Mouse (Mus musculus) bone marrow, adult 2 months (tissue): ENCODE data around the gene Kdm2a. TPM values are rescaled to one million over a fixed set of nuclear protein-coding genes. Genes with fewer than 3 reads are reported as not detected.
A peak's percentile ranks its signal among the peaks of the same experiment; 100 is the strongest.

ENCODE experiments used
- H3K27ac ChIP-seq: fragments of 200-500 bp; 2 replicates; pipeline ENCODE4 v1.5.1; 2012; ENCODE audit warnings: low read depth, mild to moderate bottlenecking, control low read depth, inconsistent platforms, low read length; ENCODE audit not compliant: control insufficient read depth, poor library complexity, insufficient read depth
- H3K4me1 ChIP-seq: fragments of 200-500 bp; 2 replicates; pipeline ENCODE4 v1.6.1; 2011; ENCODE audit warnings: low read length; ENCODE audit not compliant: control insufficient read depth, insufficient read depth
- H3K4me3 ChIP-seq: fragments of 200-500 bp; replicated peaks from 2 replicates; pipeline ENCODE3; 2011; ENCODE audit warnings: mild to moderate bottlenecking, low read depth, low read length, control low read depth; ENCODE audit not compliant: control insufficient read depth
- CTCF ChIP-seq: fragments of 200-500 bp; IDR thresholded peaks from 2 replicates; pipeline ENCODE4 v1.5.1; 2011; ENCODE audit warnings: low read length, control low read depth; ENCODE audit not compliant: control insufficient read depth, insufficient read depth
- POLR2A ChIP-seq: fragments of 200-500 bp; IDR thresholded peaks from 2 replicates; pipeline ENCODE4 v1.6.1; 2011; ENCODE audit warnings: low read depth, mild to moderate bottlenecking, control low read depth, low read length, borderline replicate concordance; ENCODE audit not compliant: control insufficient read depth
- WGBS: fragments of 180-500 bp; shearing (Covaris S2); methylation state at CpG from one replicate; pipeline ENCODE4 v1.1.7; 2018; 5-methylcytosine and 5-hydroxymethylcytosine counted together
- polyA plus RNA-seq: library from polyadenylated mRNA; stranded (reverse); fragments of >200 nt; gene quantifications from 2 replicates; pipeline ENCODE4 v1.2.4, GENCODE M21; 2011; ENCODE audit warnings: low replicate concordance; ENCODE audit not compliant: missing spikeins, insufficient read depth, insufficient read length

The Kdm2a gene
- polyA plus RNA-seq, 1 experiment = 38.9 TPM

DNA sequence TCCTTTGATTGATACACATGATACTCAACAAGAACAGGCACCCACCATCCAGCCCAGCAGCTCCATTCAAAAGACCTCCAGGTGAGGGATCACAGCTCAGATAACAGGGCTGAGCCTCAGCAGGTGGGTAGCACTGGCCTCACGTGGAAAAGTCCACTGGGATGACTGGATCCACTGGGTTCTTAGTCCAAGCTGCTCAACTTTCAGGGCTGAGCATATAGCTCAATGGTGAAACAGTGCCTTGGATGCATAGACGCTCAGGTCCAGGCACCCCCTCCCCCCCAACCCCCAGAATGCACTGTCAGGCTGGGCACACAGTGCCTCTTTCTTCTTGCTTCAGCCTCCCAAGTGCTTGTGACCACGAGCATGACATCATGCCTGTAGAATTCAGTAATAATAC is 24.9 kb upstream of the Kdm2a start:
- Histone ChIP-seq H3K27ac (no peak overlapping the region), H3K4me3 (no peak overlapping the region), H3K4me1 (no peaks in the 10 kb centered on the region)
- WGBS = 70% methylated on average over 3 of the region's 3 CpGs
- TF ChIP-seq POLR2A (no peak), CTCF (no peak)

DNA sequence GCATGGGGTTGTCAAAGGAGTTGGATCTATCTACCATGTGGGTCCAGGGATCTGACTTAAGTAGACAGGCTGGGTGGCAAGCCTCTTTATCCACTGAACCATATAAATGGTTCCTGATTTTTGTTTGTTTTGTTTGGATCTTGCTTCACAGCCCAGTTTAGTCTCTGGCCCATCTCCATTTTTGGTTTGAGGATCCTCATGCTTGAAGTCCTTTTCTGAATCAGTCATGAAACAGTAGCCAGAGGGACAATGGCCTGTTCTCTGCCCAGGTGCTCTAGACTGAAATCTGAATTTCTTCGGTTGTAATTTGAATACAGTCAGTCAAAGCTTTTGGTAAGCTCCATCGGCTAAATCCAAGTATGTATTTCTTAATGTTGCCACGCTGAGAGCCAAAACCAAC is 24.5 kb upstream of the Kdm2a start:
- no peak overlapping the region for H3K4me3 ChIP-seq
- no peaks in the 10 kb centered on the region for H3K4me1 ChIP-seq
- H3K27ac ChIP-seq = no peak overlapping the region
- TF ChIP-seq POLR2A (no peak), CTCF (no peak)
- 91% methylated on average over 3 of the region's 3 CpGs for WGBS

DNA sequence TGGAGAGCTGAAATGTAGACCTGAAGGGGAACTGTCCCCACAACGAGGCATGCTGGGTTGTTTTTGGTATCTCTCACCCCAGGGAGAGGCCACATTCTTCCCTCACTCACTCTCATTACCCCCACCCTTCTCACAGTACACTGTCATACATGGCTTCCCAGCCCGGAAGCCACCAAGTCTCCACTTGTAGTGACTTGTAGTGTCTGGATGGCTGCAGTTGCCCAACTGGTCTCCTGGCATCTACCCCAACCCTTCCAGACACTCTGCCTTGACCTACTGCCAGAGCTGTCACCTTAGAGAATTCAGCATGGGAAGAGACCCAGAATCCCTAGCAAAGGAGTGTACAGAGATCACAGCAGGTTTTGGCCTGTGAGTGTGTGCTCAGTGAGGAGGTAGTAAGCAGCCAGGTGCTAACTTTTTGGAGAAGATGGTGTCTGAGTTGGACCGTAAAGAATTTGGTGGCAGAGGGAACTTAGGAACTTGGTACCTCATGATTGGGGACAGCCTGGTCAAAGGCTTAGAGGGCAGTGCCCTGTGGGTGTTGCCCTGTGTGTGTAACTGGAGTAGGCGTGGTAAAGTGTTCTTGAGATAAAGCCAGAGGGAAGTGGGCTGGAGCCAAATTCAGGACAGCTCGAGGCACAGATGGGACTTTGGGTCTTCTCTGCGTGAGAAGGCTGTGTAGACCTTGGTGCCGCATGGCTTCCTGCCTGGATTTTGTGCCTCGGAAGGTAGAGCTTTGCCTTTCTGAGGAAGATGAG is 22.2 kb upstream of the Kdm2a start:
- Histone ChIP-seq H3K4me3 (no peak overlapping the region), H3K4me1 (no peaks in the 10 kb centered on the region), H3K27ac (no peak overlapping the region)
- TF ChIP-seq POLR2A = no peak
- TF ChIP-seq CTCF = no peak
- 58% methylated on average over 8 of the region's 8 CpGs for WGBS

DNA sequence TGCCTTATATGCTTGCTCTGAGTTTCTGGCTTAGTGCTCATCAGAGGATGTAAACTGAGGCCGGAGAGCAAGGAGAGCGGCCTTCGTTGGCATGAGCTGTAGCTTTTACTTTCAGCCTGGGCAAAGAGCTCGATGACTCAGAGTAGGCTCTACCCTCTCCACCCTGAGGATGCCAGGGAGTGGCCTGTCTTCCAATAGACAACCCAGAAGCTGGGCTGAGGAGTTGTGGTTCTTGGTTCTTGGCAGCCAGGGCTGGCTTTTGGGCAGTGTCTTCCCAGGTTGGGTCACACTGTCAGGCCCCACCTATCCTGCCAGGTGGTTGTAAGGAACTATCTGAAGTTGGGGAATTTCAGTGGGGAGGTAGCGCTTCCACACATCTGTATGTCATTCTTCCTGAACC is 21.6 kb upstream of the Kdm2a start:
- Histone ChIP-seq H3K27ac (no peak overlapping the region), H3K4me3 (no peak overlapping the region), H3K4me1 (no peaks in the 10 kb centered on the region)
- no peak for TF ChIP-seq CTCF
- no peak for TF ChIP-seq POLR2A
- WGBS = 82% methylated on average over 5 of the region's 5 CpGs

DNA sequence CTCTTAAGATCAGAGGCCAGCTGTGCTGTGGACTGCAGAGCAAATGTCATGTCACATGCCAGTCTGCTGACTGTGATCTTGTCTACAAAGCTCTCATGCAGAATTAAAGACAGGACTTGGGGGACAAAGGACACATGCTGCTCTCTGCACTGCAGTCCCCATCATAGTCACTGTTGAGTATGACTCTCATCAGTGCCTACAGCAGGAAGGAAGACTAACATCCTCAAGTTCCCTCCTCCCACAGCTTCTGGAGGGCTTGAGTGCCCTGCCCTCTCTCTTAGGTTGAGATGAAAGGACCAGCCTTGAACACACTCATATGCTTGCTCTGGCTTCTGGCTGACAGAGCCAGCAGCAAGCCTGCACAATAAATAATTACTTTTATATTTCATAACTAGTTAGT is 19.6 kb upstream of the Kdm2a start:
- Histone ChIP-seq H3K4me1 (no peaks in the 10 kb centered on the region), H3K27ac (no peak overlapping the region), H3K4me3 (no peak overlapping the region)
- TF ChIP-seq POLR2A = no peak
- TF ChIP-seq CTCF = no peak

DNA sequence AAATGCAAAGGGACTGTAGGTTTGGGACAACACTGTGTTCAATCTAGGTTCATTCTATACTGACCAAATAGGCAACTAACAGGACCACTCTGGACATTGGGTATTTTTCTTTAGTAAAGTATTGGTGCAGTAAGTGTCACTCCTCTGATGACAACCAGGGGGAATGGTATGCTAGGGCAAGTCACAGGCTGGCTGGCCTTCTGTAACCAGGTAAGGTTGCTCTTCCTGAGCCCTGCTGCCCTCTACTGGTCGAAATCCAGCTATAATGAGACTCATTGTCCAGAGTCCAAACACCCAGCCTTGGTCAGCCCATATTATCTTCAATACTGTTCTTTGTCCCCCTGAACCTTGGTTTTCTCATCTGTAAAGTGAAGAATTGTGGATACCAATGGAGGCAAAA is 19.1 kb upstream of the Kdm2a start:
- 0% methylated on average over 1 of the region's 1 CpGs for WGBS
- H3K4me1 ChIP-seq = no peaks in the 10 kb centered on the region
- no peak for TF ChIP-seq POLR2A
- peak; percentile 90 for TF ChIP-seq CTCF
- no peak overlapping the region for H3K4me3 ChIP-seq
- H3K27ac ChIP-seq = no peak overlapping the region

DNA sequence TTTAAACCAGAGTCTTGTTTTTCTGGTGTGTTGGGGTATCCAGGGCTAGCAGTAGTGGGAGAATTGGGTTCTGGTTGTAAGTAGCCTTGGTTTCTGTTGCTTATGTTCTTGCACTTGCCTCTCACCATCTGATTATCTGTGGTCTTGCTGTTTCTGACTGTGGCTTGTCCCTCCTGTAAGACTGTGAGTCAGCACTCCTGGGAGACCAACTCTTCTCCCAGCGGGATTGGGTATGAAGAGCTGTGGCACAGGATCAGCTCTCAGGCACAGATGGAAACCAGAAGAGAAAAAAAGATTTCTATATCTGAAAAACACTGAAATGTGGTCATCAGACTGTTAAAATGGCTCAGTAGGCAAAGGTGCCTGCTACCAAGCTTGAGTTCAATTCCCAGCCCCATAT is 16.5 kb upstream of the Kdm2a start:
- WGBS = 57% methylated on average over 1 of the region's 1 CpGs
- TF ChIP-seq POLR2A (no peak), CTCF (no peak)
- no peak overlapping the region for H3K4me3 ChIP-seq
- no peaks in the 10 kb centered on the region; the same call in 1 of the 2 replicates for H3K4me1 ChIP-seq
- no peak overlapping the region for H3K27ac ChIP-seq

DNA sequence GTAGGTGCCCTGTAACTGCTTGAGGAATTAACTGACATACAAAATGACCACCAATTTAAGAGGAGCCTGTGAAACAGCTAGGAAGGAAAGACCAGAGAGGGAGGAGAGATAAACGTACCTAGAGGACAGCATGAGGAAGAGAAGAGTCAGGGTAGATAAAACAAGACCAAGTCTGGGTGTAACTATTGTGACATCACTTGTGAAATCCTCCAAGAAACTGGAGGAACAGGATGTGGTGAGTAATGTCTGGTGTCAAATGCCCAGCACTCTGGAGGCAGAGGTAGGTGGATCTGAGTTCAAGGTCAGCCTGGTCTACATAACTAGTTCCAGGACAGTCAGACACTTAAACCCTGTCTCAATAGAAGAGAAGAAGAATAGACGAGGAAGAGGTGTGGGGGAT is 11.0 kb upstream of the Kdm2a start:
- TF ChIP-seq CTCF (no peak), POLR2A (no peak)
- H3K4me1 ChIP-seq = no peaks in the 10 kb centered on the region; the same call in 1 of the 2 replicates
- 6% methylated on average over 2 of the region's 2 CpGs for WGBS
- H3K27ac ChIP-seq = peak overlapping the region; percentile 17; the same call in 1 of the 2 replicates
- no peak overlapping the region for H3K4me3 ChIP-seq

DNA sequence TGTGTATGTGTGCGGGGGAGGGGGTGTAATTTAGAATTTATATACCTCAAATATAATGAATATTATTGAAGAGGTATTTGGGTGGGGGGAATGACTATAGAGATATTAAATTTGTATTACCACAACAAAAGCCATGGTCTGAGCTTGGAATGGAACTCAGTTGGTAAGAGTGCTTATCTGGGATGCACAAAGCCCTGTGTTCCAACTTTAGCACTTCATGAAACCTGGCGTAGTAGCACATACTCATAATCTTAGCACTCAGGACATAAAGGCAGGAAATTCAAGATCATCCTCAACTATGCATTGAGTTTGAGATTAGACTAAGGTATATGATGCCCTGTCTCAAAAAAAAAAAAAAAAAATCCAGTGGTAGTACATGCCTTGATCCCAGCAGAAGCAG is 6.8 kb upstream of the Kdm2a start:
- Histone ChIP-seq H3K4me1 (no peaks in the 10 kb centered on the region; the same call in 1 of the 2 replicates), H3K4me3 (no peak overlapping the region), H3K27ac (no peak overlapping the region)
- no peak for TF ChIP-seq POLR2A
- no peak for TF ChIP-seq CTCF
- 84% methylated on average over 2 of the region's 2 CpGs for WGBS
